Mouse (Mus musculus) limb, embryonic 12.5 days (tissue): ENCODE measurements around the gene Hipk1. TPM values are rescaled to one million over a fixed set of nuclear protein-coding genes. Genes with fewer than 3 reads are reported as not detected.

ENCODE experiments used
- ATAC-seq: fragments of 200-750 bp; cut with Nextera tagmentation; 2 replicates; pipeline ENCODE4 v1.8.0; 2017; ENCODE audit warnings: low read depth, moderate TSS enrichment; ENCODE audit not compliant: insufficient number of reproducible peaks, insufficient read depth, low FRiP score, low TSS enrichment
- H3K27ac ChIP-seq: fragments of 300-500 bp; sonication (generic); 2 replicates; pipeline ENCODE4 v1.5.1; 2016; ENCODE audit warnings: mild to moderate bottlenecking, moderate library complexity
- H3K27me3 ChIP-seq: fragments of 300-500 bp; sonication (generic); 2 replicates; pipeline ENCODE4 v1.6.1; 2016; ENCODE audit warnings: mild to moderate bottlenecking, moderate library complexity
- H3K36me3 ChIP-seq: fragments of 300-500 bp; sonication (generic); 2 replicates; pipeline ENCODE4 v1.6.1; 2016; ENCODE audit warnings: mild to moderate bottlenecking, moderate library complexity
- H3K4me1 ChIP-seq: fragments of 300-500 bp; sonication (generic); replicated peaks from 2 replicates; pipeline ENCODE4 v1.6.1; 2016
- H3K4me2 ChIP-seq: fragments of 300-500 bp; sonication (generic); 2 replicates; pipeline ENCODE4 v1.6.1; 2016; ENCODE audit warnings: mild to moderate bottlenecking, moderate library complexity
- H3K4me3 ChIP-seq: fragments of 300-500 bp; sonication (generic); replicated peaks from 2 replicates; pipeline ENCODE4 v1.5.1; 2016; ENCODE audit warnings: mild to moderate bottlenecking
- H3K9ac ChIP-seq: fragments of 300-500 bp; sonication (generic); replicated peaks from 2 replicates; pipeline ENCODE4 v1.6.1; 2016; ENCODE audit warnings: mild to moderate bottlenecking, moderate library complexity
- H3K9me3 ChIP-seq: fragments of 300-500 bp; sonication (generic); 2 replicates; pipeline ENCODE4 v1.6.1; 2016; ENCODE audit warnings: mild to moderate bottlenecking, moderate library complexity
- WGBS: fragments of 180-500 bp; shearing (Covaris S2); methylation state at CpG from one replicate; pipeline ENCODE4 v1.1.7; 2016; 5-methylcytosine and 5-hydroxymethylcytosine counted together
- polyA plus RNA-seq: library from polyadenylated mRNA; unstranded; fragments of >200 nt; fragmentation: Nextera tagmentation; extraction: Ambion mirVana; gene quantifications from 2 replicates; pipeline ENCODE4 v1.2.1, GENCODE M21; 2016

The Hipk1 gene
- polyA plus RNA-seq, 1 experiment from 2014 or later = 12.6 TPM

DNA sequence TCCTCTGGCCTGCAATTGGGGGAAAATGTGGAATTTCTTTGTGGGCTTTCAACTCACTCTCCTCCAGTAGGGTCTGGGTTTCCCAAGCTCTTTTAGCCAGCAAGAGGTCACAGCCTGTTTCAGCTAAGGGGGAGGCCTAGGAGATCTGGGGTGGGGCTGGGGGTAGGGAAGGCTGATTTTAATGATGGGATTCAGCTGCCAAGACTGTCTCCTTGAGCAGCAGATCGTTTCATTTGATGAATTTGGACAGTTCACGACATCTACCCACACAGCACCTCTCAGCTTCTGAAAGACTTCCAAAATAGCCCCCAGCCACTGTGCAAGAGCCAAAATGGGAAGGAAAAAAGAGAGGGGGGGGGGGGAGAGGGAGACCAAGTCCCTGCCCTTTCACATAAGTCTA, 58.2 kb downstream of the Hipk1 start:
- H3K4me3 ChIP-seq = no peak overlapping the region
- 0 out of 2 replicates have a peak, but pooled peaks cover 4% of the 10 kb centered on the region for H3K9me3 ChIP-seq
- H3K36me3 ChIP-seq = peaks cover 7% of the 10 kb centered on the region
- H3K4me2 ChIP-seq = no peak overlapping the region
- H3K9ac ChIP-seq = no peak overlapping the region
- H3K27ac ChIP-seq = peak overlapping the region; percentile 97
- no peaks in the 10 kb centered on the region for H3K27me3 ChIP-seq
- ATAC-seq = no peak
- 26% methylated on average over 2 of the region's 2 CpGs for WGBS
- peaks cover 51% of the 10 kb centered on the region for H3K4me1 ChIP-seq

DNA sequence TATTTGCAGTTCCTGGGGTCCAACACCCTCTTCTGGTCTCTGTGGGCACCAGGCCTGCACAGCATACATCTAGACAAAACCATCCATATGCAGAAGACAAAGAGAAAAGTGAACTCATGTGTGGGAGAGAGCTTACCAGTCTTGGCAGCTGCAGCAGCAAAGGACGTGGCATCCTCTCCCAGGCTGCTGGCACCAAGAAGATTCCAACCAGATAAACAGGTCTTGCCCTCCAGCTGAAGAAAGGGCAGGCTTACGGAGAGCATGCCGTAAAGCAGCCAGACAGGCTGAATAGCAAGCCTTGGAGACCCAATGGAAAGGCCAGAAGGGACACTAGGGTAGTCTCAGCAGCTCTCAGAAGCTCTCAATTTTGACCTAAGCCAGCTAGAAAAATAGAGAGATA, 59.2 kb downstream of the Hipk1 start:
- no peak overlapping the region for H3K27ac ChIP-seq
- WGBS = 87% methylated on average over 3 of the region's 3 CpGs
- peaks cover 7% of the 10 kb centered on the region for H3K36me3 ChIP-seq
- H3K27me3 ChIP-seq = no peaks in the 10 kb centered on the region
- no peak for ATAC-seq
- no peak overlapping the region for H3K4me2 ChIP-seq
- H3K4me1 ChIP-seq = peaks cover 52% of the 10 kb centered on the region
- H3K4me3 ChIP-seq = no peak overlapping the region
- H3K9me3 ChIP-seq = 0 out of 2 replicates have a peak, but pooled peaks cover 4% of the 10 kb centered on the region
- no peak overlapping the region for H3K9ac ChIP-seq

DNA sequence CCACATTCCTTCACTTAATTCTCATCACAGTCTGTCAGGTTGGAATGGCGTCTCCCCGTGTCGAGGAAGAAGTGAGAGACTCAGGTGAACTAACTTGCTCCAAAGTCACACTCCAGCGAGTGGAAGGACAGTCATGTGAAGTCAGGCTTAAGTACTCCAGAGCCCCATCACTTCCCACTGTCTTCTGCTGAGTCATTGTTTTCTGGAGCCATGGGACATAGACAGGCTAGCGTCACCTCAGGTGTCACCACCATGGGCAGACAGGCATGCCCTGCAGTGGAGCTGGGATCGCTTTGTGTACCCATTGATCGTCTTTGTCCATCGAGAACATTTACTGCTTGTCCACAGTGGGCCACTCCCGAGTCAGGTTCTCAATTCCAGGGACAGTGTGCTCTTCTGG, 61.5 kb downstream of the Hipk1 start:
- 86% methylated on average over 9 of the region's 9 CpGs for WGBS
- H3K4me1 ChIP-seq = peaks cover 41% of the 10 kb centered on the region
- H3K4me2 ChIP-seq = no peak overlapping the region
- H3K27me3 ChIP-seq = no peaks in the 10 kb centered on the region
- ATAC-seq = no peak
- H3K9ac ChIP-seq = no peak overlapping the region
- 0 out of 2 replicates have a peak, but pooled peaks cover 4% of the 10 kb centered on the region for H3K9me3 ChIP-seq
- H3K4me3 ChIP-seq = no peak overlapping the region
- no peak overlapping the region for H3K27ac ChIP-seq
- H3K36me3 ChIP-seq = peaks cover 7% of the 10 kb centered on the region

DNA sequence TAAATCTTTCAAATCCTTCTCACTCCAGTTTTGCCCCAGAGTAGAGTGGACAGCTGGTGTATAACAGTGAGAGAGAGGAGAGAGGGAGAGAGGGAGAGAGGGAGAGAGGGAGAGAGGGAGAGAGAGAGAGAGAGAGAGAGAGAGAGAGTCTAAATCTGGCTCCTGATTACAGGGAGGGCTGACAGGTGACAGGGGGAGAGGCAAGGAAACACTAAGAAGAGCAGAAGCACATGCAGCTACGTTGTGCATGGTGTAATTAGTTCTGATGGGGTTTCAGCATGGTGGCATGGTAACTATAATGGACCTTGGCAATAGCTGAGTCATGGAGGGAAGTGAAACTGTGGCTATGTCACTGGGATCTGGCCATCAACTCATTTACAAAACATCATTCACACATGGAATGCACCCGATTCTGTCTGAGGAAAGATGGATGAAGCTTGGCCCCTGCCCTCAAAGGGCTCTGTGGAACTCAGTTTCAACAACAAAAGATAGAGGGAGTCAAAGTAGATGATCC, 63.5 kb downstream of the Hipk1 start:
- WGBS = 43% methylated on average over 2 of the region's 2 CpGs
- no peak overlapping the region for H3K9ac ChIP-seq
- ATAC-seq = no peak

DNA sequence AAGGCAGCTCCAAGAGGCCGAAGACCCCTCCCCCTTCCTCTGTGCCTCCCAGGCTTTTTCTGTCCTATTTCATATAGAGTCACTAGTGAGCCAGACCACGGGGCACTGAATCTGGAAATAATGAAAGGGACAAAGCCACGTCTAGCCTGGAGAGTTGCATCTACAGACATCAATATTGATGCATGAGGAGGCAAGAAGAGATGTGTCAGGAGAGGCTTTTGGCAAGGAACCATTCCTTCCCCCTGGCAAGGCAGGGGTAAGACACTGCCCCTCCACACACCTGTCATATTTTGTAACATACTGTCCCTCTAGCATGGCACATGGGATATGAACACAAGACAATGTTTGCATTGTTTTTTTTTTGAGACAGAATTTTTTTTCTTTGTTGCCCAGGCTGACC, 64.7 kb downstream of the Hipk1 start:
- no peak overlapping the region for H3K4me3 ChIP-seq
- H3K9ac ChIP-seq = no peak overlapping the region
- no peaks in the 10 kb centered on the region for H3K27me3 ChIP-seq
- no peaks in the 10 kb centered on the region for H3K9me3 ChIP-seq
- peaks cover 18% of the 10 kb centered on the region for H3K4me1 ChIP-seq
- ATAC-seq = no peak
- 44% methylated on average over 3 of the region's 3 CpGs for WGBS
- H3K4me2 ChIP-seq = no peak overlapping the region
- no peaks in the 10 kb centered on the region; the same call in 1 of the 2 replicates for H3K36me3 ChIP-seq
- H3K27ac ChIP-seq = no peak overlapping the region

More for the DNA sequence above, 63.5 kb downstream of the Hipk1 start:
- Histone ChIP-seq H3K4me1 (peaks cover 21% of the 10 kb centered on the region), H3K9me3 (0 out of 2 replicates have a peak, but pooled peaks cover 4% of the 10 kb centered on the region), H3K27me3 (no peaks in the 10 kb centered on the region), H3K4me2 (no peak overlapping the region), H3K27ac (no peak overlapping the region), H3K4me3 (no peak overlapping the region), H3K36me3 (peaks cover 7% of the 10 kb centered on the region)

GRCm38 (mm10) chr3:103724137-103724536, 67.2 kb downstream of the Hipk1 start:
- Histone ChIP-seq H3K36me3 (no peaks in the 10 kb centered on the region), H3K4me1 (peaks cover 24% of the 10 kb centered on the region), H3K9me3 (no peaks in the 10 kb centered on the region), H3K4me3 (no peak overlapping the region), H3K9ac (no peak overlapping the region), H3K27me3 (no peaks in the 10 kb centered on the region), H3K4me2 (no peak overlapping the region), H3K27ac (no peak overlapping the region)
- no peak for ATAC-seq
- 62% methylated on average over 3 of the region's 3 CpGs for WGBS

- 90% methylated on average over 4 of the region's 4 CpGs for WGBS
- Histone ChIP-seq H3K4me3 (no peak overlapping the region), H3K9me3 (no peaks in the 10 kb centered on the region), H3K9ac (no peak overlapping the region), H3K36me3 (no peaks in the 10 kb centered on the region), H3K27me3 (no peaks in the 10 kb centered on the region), H3K4me2 (no peak overlapping the region), H3K27ac (0 out of 2 replicates have a peak overlapping the region, but pooled peaks have one; percentile 12), H3K4me1 (peaks cover 34% of the 10 kb centered on the region)
- ATAC-seq = no peak
Observed at GRCm38 (mm10) chr3:103718728-103719127, 72.6 kb downstream of the Hipk1 start.

- Histone ChIP-seq H3K4me2 (no peak overlapping the region), H3K27me3 (no peaks in the 10 kb centered on the region), H3K4me1 (peaks cover 34% of the 10 kb centered on the region), H3K4me3 (no peak overlapping the region), H3K36me3 (no peaks in the 10 kb centered on the region), H3K9ac (no peak overlapping the region; the same call in 1 of the 2 replicates), H3K9me3 (no peaks in the 10 kb centered on the region), H3K27ac (peak overlapping the region; percentile 41; the same call in 1 of the 2 replicates)
- WGBS = 49% methylated on average over 15 of the region's 15 CpGs
- no peak for ATAC-seq
Observed at GRCm38 (mm10) chr3:103716774-103717760, 74.3 kb downstream of the Hipk1 start.

- Histone ChIP-seq H3K27ac (peak overlapping the region; percentile 78), H3K27me3 (no peaks in the 10 kb centered on the region), H3K9me3 (no peaks in the 10 kb centered on the region), H3K4me1 (peaks cover 34% of the 10 kb centered on the region), H3K4me2 (no peak overlapping the region), H3K9ac (no peak overlapping the region), H3K4me3 (no peak overlapping the region), H3K36me3 (no peaks in the 10 kb centered on the region)
- ATAC-seq = 0 out of 2 replicates have a peak, but pooled peaks have one; percentile 60
- WGBS = 42% methylated on average over 11 of the region's 11 CpGs
Observed at GRCm38 (mm10) chr3:103715762-103716693, 75.3 kb downstream of the Hipk1 start.

DNA sequence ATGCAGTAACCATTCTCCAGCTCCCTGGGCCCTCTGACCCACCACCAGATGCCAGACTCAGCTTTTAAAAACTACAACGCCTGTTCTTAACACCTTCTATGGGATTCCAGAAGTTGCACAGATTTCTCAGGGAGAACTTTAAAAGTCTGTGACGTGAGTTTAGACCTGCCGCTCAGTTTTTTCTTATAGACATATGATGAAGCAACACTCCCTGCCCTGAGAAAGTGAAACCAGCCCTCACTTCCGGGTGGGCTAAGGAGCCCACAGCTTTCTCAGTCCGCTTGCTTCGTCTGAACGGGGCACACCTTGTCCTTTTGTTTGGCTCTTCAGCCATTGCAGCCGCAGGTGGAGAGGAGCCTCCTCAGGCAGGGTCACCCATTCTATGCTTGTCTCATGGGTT, 76.4 kb downstream of the Hipk1 start:
- 76% methylated on average over 8 of the region's 8 CpGs for WGBS
- Histone ChIP-seq H3K4me3 (no peak overlapping the region), H3K27ac (no peak overlapping the region), H3K4me1 (peaks cover 34% of the 10 kb centered on the region), H3K36me3 (no peaks in the 10 kb centered on the region), H3K9ac (no peak overlapping the region), H3K9me3 (no peaks in the 10 kb centered on the region), H3K4me2 (no peak overlapping the region), H3K27me3 (no peaks in the 10 kb centered on the region)
- ATAC-seq = no peak
